Mouse (Mus musculus) ES-E14 (cell line): Measurements from ENCODE around the gene Olfr1351. TPM values are rescaled to one million over a fixed set of nuclear protein-coding genes. Genes with fewer than 3 reads are reported as not detected.
A peak's percentile ranks its signal among the peaks of the same experiment; 100 is the strongest.
"Not testable (repeated sequence)": the region's sequence is repeated elsewhere in the genome, so short reads cannot be mapped to it uniquely, and the experiment has no call there.

ENCODE experiments used
- DNase-seq: peaks from one replicate; pipeline ENCODE4 v3.0.0-alpha.2; 2013; ENCODE audit warnings: low read depth, low spot score
- H3K27ac ChIP-seq: 2 replicates; pipeline ENCODE4 v1.5.1; 2012; ENCODE audit warnings: low read depth, mild to moderate bottlenecking, low read length, moderate library complexity, mixed read lengths; ENCODE audit not compliant: poor library complexity, insufficient read depth, severe bottlenecking
- H3K36me3 ChIP-seq: 2 replicates; pipeline ENCODE4 v1.6.1; 2012; ENCODE audit warnings: mild to moderate bottlenecking, low read length, moderate library complexity, mixed read lengths; ENCODE audit not compliant: control insufficient read depth, poor library complexity, insufficient read depth, severe bottlenecking
- H3K4me1 ChIP-seq, 2 experiments: fragments of 150-350 bp in 1 of 2; sonication (generic) in 1 of 2; 2 replicates each; pipeline ENCODE4 v1.6.1; 2012; ENCODE audit warnings: low read length in 2 of 2, mild to moderate bottlenecking in 1 of 2, mixed read lengths in 1 of 2; ENCODE audit not compliant: control insufficient read depth in 2 of 2, insufficient read depth in 2 of 2, poor library complexity in 1 of 2
- H3K4me3 ChIP-seq, 2 experiments: fragments of 150-350 bp in 1 of 2; sonication (generic) in 1 of 2; 2 replicates each; pipeline ENCODE4 v1.5.1; 2012; ENCODE audit warnings: low read length in 2 of 2, low read depth in 1 of 2, mild to moderate bottlenecking in 1 of 2, mixed read lengths in 1 of 2; ENCODE audit not compliant: insufficient read depth in 1 of 2, poor library complexity in 1 of 2, severe bottlenecking in 1 of 2
- H3K9ac ChIP-seq: 2 replicates; pipeline ENCODE4 v1.6.1; 2012; ENCODE audit warnings: low read depth, mild to moderate bottlenecking, low read length, mixed read lengths; ENCODE audit not compliant: poor library complexity, insufficient read depth, severe bottlenecking
- H3K9me3 ChIP-seq: fragments of 150-350 bp; sonication (generic); 2 replicates; pipeline ENCODE4 v1.6.1; 2012; ENCODE audit warnings: low read depth, mild to moderate bottlenecking, low read length; ENCODE audit not compliant: control insufficient read depth, insufficient read depth
- CHD2 ChIP-seq: IDR thresholded peaks from 2 replicates; pipeline ENCODE4 v1.6.1; 2014; ENCODE audit warnings: mild to moderate bottlenecking, low read depth, low read length, inconsistent platforms
- HCFC1 ChIP-seq: IDR thresholded peaks from 2 replicates; pipeline ENCODE4 v1.6.1; 2012; ENCODE audit warnings: low read length, inconsistent platforms, borderline replicate concordance; ENCODE audit not compliant: insufficient read depth
- MAFK ChIP-seq: IDR thresholded peaks from 2 replicates; pipeline ENCODE4 v1.6.1; 2014; ENCODE audit warnings: mild to moderate bottlenecking, low read depth, low read length, inconsistent platforms; ENCODE audit not compliant: insufficient read depth
- ZC3H11A ChIP-seq: IDR thresholded peaks from 2 replicates; pipeline ENCODE4 v1.6.1; 2012; ENCODE audit warnings: low read depth, mild to moderate bottlenecking, inconsistent platforms, low read length, borderline replicate concordance
- ZNF384 ChIP-seq: IDR thresholded peaks from 2 replicates; pipeline ENCODE4 v1.6.1; 2012; ENCODE audit warnings: low read depth, low read length, inconsistent platforms
- in situ Hi-C, 2 experiments: fragments of 600-800 bp; cut with MboI; formaldehyde crosslinking; loops; one replicate each; pipeline ENCODE4 v1.15.1; 2025; ENCODE audit warnings: low sequenced_read_pairs in 2 of 2, inconsistent platforms in 1 of 2; ENCODE audit not compliant: unreplicated experiment in 2 of 2
- total RNA-seq: library from RNA; depleted of rRNA; stranded (reverse); fragments of 300-350 nt; gene quantifications from 2 replicates; pipeline ENCODE4 v1.2.3, GENCODE M21; 2012; rRNA removed

Gene Olfr1351
- total RNA-seq: not detected in 2 replicates

DNA sequence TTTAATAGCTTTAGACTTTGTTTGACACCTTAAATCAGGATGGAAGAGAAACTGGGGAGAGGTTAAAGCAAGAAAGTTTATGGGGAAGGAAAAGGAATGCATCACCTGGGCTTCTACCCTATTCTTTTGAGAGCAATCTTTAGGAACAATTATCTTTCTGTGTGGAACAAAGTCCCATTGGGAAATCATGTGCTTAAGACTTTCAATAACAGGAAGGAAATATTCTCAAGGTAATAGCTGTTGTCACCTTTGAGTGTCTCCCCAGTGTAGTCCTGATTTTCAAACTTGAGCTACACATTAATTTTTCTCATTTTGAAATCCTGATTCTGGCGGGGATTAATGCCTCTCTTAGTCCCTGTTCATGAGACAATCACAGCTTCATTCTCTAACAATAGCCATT lies at the start of gene Olfr1351:
Olfr1351 (plus strand) TSS at position 301 of the 400 bp plus-strand sequence.
- DNase-seq: no peak
- H3K9ac ChIP-seq: no peak within 1 kb of the TSS
- in situ Hi-C loops: no loop called here
- peaks cover 7% of the 10 kb centered on the region for H3K9me3 ChIP-seq
- H3K27ac ChIP-seq: no peak within 1 kb of the TSS
- H3K36me3 ChIP-seq: no peaks in the 10 kb centered on the region
- no peaks in the 10 kb centered on the region for H3K4me1 ChIP-seq
- no peak for TF ChIP-seq ZNF384
- no peak for TF ChIP-seq CHD2
- TF ChIP-seq MAFK: no peak
- TF ChIP-seq ZC3H11A: no peak
- no peak for TF ChIP-seq HCFC1
- H3K4me3 ChIP-seq: no peak within 1 kb of the TSS

DNA sequence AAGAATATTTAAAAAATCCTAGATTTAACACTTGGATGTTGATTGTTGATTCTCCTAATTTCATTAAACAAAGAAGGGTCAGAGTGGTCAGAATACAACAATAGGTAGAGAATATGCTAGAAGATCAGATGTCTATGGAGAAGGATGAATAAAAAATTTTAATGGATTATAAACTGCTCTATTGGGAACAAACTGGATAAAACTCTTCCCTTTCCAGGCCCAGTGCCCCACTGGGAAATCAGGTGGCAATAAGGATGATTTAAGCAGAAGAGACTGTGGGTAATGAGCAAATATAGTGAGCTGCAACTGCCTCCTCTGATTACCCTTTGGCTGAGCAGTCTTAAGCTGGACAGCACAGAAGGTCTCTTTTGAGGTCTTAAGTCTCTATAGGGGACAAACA lies 49.3 kb upstream of the Olfr1351 start, which contains the start of gene Olfr1353:
Olfr1353 (plus strand) TSS at position 301 of the 400 bp plus-strand sequence.
- H3K4me3 ChIP-seq, in situ Hi-C loops, H3K4me1 ChIP-seq, H3K36me3 ChIP-seq, H3K27ac ChIP-seq, H3K9me3 ChIP-seq, DNase-seq, H3K9ac ChIP-seq: not testable (repeated sequence)

DNA sequence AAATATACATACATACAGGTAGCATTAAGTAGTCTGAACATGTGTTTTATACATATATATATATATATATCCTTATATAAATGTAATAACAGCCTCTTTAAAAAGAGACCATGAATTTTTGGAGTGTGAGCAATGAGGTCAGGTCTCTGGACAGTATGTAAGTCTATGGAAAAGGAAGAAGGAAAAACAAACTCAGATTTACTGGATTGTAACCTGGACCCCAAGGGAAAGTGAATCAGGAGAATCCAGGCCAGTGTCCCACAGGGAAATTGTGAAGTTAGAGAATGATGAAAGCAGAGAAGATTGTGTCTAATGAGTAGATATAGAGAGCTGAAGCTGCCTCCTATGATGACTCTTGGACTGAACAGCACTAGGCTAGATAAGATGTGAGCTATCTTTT lies 31.5 kb upstream of the Olfr1351 start, which contains the start of gene Olfr1352:
Olfr1352 (plus strand) TSS at position 301 of the 400 bp plus-strand sequence.
- H3K9me3 ChIP-seq: no peaks in the 10 kb centered on the region

DNA sequence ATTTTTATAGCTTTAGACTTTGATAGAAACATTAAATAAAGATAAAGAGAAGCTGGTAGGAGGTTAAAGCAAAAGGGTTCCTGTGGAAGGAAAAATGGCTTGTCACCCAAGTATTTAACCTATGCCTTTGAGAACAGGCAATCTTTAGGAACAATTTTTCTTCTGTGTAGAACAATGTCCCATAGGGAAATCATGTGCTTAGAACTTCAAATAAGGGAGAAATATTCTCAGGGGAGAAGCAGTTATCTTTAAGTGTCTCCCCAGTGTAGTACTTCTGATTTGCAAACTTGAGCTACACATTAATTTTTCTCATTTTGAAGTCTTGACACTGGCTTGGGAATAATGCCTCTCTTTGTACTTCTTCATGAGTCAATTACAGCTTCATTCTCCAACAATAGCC lies 16.2 kb downstream of the Olfr1351 start, which contains the start of gene Olfr57:
Olfr57 (plus strand) TSS at position 301 of the 400 bp plus-strand sequence.
- Histone ChIP-seq H3K4me3 (no peak within 1 kb of the TSS), H3K9ac (no peak within 1 kb of the TSS), H3K27ac (no peak within 1 kb of the TSS; the same call in 1 of the 2 replicates), H3K4me1 (no peaks in the 10 kb centered on the region), H3K36me3 (peaks cover 2% of the 10 kb centered on the region; the same call in 1 of the 2 replicates), H3K9me3 (no peaks in the 10 kb centered on the region)
- in situ Hi-C loops: no loop called here
- no peak for DNase-seq
- TF ChIP-seq ZC3H11A: no peak
- TF ChIP-seq ZNF384: no peak
- no peak for TF ChIP-seq MAFK
- no peak for TF ChIP-seq HCFC1
- no peak for TF ChIP-seq CHD2

More for the DNA sequence above, 31.5 kb upstream of the Olfr1351 start, which contains the start of gene Olfr1352:
- in situ Hi-C loops: no loop called here
- Histone ChIP-seq H3K27ac (no peak within 1 kb of the TSS), H3K36me3 (no peaks in the 10 kb centered on the region), H3K9ac (no peak within 1 kb of the TSS), H3K4me1 (no peaks in the 10 kb centered on the region), H3K4me3 (no peak within 1 kb of the TSS)
- TF ChIP-seq CHD2 (no peak), HCFC1 (no peak)
- no peak for DNase-seq

DNA sequence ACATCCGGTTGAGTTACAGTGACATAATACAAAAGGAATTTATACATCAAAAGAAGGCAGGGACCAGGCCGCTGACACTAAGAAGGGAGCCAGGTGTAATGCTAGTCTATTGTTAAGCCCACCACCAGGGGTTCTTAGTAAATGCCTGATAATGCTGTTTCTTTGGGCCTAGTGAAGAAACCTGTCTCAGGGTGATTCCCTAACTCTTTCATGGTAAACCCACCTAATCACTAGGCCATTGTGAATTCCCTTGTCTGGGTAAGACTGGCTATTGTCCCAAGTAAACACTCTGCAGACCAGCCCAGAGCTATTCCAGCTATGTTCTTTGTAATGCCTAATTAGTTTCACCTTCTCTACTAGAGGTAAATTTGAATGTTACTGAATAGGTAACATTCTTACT lies 30.2 kb downstream of the Olfr1351 start:
- in situ Hi-C loops, H3K27ac ChIP-seq, H3K4me3 ChIP-seq, H3K9ac ChIP-seq, H3K4me1 ChIP-seq, H3K36me3 ChIP-seq, H3K9me3 ChIP-seq: not testable (repeated sequence)
- peak; percentile 15 for DNase-seq

DNA sequence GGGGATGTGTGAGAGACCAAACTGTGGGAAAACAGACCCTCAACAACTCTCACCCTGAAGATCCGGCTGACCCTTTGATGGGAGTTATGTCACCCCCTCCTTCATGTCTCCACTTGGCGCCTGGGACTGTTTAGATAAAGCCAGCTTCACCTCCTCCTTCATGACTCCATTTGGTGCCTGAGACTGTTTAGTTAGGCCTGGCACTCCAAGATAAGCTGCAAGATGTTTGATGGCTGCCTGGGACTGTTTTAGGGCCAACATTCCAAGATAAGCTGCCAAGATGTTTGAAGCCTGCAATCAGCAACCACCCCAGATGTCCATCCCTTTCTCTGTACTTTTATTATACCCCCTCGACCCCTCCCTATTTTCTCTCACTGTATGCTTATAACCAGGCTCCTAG lies 45.1 kb downstream of the Olfr1351 start:
- H3K36me3 ChIP-seq, H3K9ac ChIP-seq, DNase-seq, H3K27ac ChIP-seq, in situ Hi-C loops, H3K4me3 ChIP-seq, H3K9me3 ChIP-seq, H3K4me1 ChIP-seq: not testable (repeated sequence)
